Mouse (Mus musculus): ENCODE results near the gene Cnot4.
A peak's percentile ranks its signal among the peaks of the same experiment; 100 is the strongest.

The Cnot4 gene

GRCm38 (mm10) chr6:35033341-35033740 is 100.2 kb downstream of the Cnot4 start:
- DNase-seq (ENCODE audit: low spot score): no peak

GRCm38 (mm10) chr6:35032704-35033103 is 100.8 kb downstream of the Cnot4 start:
- DNase-seq (ENCODE audit: low spot score): no peak

GRCm38 (mm10) chr6:35030811-35031210 is 102.7 kb downstream of the Cnot4 start:
- DNase-seq (ENCODE audit: low spot score): no peak

- no peak for DNase-seq (ENCODE audit: low spot score)
Observed at GRCm38 (mm10) chr6:35030226-35030625, 103.3 kb downstream of the Cnot4 start.

GRCm38 (mm10) chr6:35028023-35028422 is 105.5 kb downstream of the Cnot4 start:
- DNase-seq (ENCODE audit: low spot score): peak; percentile 70

GRCm38 (mm10) chr6:35027257-35027656 is 106.3 kb downstream of the Cnot4 start:
- peak; percentile 71 for DNase-seq (ENCODE audit: low spot score)

- no peak for DNase-seq (ENCODE audit: low spot score)
Observed at GRCm38 (mm10) chr6:35016624-35017023, 116.9 kb downstream of the Cnot4 start.

- peak; percentile 57 for DNase-seq (ENCODE audit: low spot score)
Observed at GRCm38 (mm10) chr6:35011953-35012352, 121.6 kb downstream of the Cnot4 start.

GRCm38 (mm10) chr6:35010705-35011104 is 122.8 kb downstream of the Cnot4 start:
- DNase-seq (ENCODE audit: low spot score): no peak

GRCm38 (mm10) chr6:35002261-35002669 is 131.3 kb downstream of the Cnot4 start:
- no peak for DNase-seq (ENCODE audit: low spot score)

GRCm38 (mm10) chr6:34999101-34999500 is 134.4 kb downstream of the Cnot4 start:
- DNase-seq (ENCODE audit: low spot score): peak; percentile 80

GRCm38 (mm10) chr6:34996496-34996895 is 137.0 kb downstream of the Cnot4 start:
- DNase-seq (ENCODE audit: low spot score): no peak

- peak; percentile 96 for DNase-seq (ENCODE audit: low spot score)
Observed at GRCm38 (mm10) chr6:34995265-34995681, 138.3 kb downstream of the Cnot4 start.

GRCm38 (mm10) chr6:34994692-34995091 is 138.8 kb downstream of the Cnot4 start:
- DNase-seq (ENCODE audit: low spot score): no peak

GRCm38 (mm10) chr6:34989263-34989662 is 144.3 kb downstream of the Cnot4 start:
- no peak for DNase-seq (ENCODE audit: low spot score)

GRCm38 (mm10) chr6:34988081-34988761 is 145.3 kb downstream of the Cnot4 start, which contains the start of gene Slc23a4:
Slc23a4 (minus strand) TSS chr6:34988404.
- peak; percentile 62 for DNase-seq (ENCODE audit: low spot score)

GRCm38 (mm10) chr6:34987085-34987645 is 146.4 kb downstream of the Cnot4 start:
- no peak for DNase-seq (ENCODE audit: low spot score)

- no peak for DNase-seq (ENCODE audit: low spot score)
Observed at GRCm38 (mm10) chr6:34980661-34981060, 152.9 kb downstream of the Cnot4 start.

- DNase-seq (ENCODE audit: low spot score): peak; percentile 58
Observed at GRCm38 (mm10) chr6:34979291-34979690, 154.2 kb downstream of the Cnot4 start.

Data from retina, embryonic 14.5 days (tissue).